Mouse (Mus musculus) cerebellum, postnatal 36 days (tissue): Measurements from ENCODE around the gene Gpc3.

ENCODE experiments used
- DNase-seq, 2 experiments: peaks; one replicate each; pipeline ENCODE4 v3.0.0; 2021 to 2022; ENCODE audit warnings: mixed read lengths in 2 of 2

Gpc3 gene

DNA sequence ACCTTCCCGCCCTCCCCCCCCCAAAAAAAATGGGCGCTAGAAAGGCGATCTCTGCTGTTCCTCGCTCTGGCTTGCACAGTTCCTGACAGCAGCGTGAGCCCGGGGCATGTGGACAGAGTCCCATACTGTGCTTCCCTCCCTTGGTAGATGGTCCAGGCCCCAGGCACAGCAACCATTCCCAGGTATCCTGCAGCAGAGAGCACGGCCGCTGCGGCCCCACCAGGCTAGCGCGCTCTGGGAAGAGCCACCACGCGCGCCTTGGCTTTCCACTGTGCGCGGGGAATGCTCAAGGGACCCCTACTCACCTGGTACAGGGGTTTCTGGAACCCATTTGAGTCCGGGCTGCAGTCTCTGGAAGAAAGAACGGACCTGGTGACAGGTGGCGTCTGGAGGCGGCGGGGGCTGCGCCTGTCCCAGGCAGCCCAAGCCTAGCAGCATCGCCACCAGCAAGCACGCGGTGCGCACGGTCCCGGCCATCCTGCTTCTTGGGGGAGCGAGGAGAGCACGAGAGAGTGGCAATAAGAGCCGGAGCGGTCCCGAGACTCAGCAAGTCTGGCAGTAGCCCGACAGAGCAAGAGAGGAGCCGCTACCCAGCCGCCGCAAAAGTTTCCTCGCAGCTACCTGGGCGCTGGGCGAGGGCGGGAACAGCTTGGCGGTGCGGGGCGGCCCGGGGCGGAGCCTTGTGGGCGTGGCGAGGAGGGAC, at the start of gene Gpc3:
Gene Gpc3, minus strand, starts transcription at position 623 of the 703 bp plus-strand sequence.
- DNase-seq: peak in 1 of 2 experiments; percentile 3

DNA sequence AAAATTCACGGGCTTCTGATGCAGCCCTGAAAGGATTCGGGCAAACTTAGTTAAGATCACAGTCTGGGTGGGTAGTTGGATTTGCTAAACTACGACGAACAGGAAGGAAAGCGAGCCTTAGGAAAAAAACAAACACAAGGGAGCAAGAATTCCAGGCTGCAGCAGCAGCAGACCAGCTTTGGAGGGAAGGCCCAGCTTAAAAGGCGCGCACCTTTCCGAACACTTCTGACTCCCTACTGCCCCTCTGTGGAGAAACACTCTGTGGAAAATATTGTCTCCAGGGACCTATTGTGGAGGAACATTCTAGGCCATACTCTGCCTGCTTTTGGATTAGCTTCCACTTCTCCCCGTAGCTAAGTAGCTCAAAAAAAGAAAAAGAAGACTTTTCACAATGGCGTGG, 38.2 kb upstream of the Gpc3 start:
- peak in 1 of 2 experiments; percentile 5 for DNase-seq

DNA sequence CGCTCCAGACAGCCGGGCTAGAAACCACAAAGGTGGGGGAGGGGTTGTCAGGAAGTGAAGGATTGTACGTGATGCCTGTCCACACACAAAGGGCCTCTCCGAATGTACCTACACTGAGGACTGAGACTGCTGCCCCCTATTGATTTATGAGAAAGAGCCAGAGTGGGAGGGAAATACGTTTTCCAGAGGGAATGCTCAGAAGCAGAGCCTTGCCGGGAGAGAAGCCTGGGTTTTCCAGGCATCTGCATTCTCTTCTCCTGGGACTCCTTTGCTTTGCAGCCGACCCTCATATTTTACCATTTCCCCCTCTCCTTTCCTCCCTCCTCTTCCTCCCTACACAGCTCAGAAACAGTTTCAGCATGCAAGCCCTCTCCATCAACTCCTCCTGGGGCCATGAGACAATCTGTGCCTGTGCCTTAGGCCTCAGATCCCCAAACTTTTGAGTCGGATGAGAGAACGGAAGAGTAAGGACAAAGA, 37.8 kb upstream of the Gpc3 start:
- DNase-seq: no peak

DNA sequence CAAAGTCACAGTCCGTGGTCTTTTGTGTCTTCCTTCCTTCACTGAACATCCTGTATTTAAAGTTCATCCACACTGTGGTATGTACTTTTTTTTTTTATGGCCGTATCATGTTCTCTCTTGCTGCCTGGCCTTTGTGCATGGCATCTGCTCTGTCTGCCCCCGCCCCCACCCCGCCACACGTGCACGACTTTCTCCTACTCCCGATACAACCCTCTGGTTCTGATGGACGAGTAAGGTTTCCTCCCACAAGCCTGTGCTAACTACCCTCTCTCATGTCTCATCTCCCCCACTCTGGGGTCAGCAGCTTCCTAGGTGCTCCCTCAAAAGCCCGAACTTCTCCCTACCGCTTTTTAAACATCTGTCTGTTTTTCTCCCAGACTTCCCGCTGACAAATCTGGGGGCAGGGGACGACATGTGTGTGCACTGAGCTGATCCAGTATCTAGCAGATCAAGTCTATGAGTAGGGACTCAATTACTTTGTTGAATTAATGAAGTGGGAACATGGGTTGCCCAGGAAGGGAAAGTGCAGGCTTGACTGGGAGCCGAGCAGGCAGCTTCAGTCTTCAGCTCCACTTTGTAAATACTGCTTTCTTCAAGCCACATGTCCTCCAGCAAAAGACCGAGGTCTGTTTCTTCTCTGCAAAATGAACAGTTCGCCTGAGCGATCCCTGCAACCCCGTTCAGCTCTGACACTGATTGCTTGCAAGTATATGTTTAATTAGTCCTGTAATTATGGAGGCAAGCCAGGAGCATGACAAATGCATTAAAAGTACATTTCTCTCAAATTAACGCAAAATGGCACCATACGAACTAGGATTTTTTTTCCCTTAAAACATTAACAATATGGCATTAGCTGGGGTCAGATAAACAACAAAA, 35.4 kb upstream of the Gpc3 start:
- DNase-seq: no peak

DNA sequence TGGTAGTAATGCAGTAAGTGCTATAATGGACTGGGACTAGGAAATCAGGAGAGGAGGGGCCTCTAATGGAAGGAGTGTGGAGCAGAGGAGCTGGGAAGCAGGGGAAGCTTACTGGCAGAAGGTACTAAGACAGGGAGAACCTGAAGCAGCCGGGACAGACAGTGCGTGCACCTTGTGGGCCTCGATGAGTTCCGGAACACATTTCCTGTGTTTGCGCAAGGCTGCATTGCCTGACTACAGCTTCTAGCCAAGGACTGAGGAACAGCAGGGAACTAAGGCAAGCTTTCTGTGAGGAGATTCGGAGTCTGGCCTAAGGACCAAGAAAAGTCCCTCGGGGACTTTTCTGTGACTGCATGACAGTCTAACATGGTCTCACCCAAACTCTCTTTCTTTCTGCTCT, 30.6 kb upstream of the Gpc3 start:
- DNase-seq: no peak

DNA sequence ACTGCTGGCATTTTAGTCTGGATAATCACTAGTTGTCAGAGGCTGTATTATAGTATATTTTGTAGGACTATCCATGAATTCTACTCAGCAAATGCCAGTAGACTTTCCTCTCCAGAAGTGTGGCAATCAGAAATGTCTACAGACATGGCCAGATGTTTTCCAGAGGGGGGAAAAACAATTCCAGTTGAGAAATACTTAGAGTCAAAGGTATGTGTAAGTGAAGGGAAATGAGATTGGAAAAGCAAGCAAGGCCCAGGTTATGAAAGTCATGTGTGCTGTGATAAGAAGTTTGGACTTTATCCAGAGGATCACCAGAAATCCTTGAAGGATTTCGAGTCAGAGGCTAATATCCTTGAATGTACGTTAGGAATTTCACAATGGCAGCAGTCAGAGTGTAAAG, 29.6 kb upstream of the Gpc3 start:
- DNase-seq: no peak

DNA sequence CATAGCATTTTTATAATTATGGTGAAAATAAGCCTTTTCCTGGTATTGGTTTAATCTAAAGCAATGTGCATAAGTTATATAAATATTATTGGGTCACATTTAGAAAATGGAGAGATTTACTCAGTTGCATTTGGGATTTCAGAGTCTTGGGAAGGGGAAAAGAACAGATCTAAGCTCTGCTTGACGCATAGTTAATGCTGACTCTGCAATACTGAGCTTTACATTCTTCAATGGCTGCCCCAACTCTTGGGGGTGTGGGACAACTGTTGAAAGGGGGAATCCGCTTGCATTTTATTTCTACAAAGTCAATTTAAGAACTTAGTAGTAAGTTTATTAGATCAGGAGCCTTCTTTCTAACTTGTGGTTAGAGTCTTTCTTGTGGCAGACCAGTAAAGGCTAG, 28.4 kb upstream of the Gpc3 start:
- DNase-seq: no peak

DNA sequence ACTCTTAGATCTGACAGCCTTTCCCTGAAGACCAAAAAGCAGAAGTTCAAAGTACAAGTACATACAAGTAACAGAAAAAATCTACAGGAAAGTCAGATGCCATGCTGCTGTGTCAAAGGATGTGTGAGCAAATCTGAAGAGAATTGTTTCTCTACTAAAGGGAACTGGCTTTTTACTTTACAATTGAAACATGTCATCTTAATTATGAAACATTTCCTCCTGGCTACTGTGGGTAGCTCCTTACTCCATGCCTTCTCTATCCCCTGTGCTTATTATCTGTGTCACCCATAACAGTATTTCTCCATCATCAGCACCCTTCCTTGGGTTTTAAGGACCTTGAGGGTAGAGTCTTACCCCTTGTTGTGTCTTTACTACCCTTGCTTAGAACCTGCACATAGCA, 23.7 kb upstream of the Gpc3 start:
- DNase-seq: no peak

DNA sequence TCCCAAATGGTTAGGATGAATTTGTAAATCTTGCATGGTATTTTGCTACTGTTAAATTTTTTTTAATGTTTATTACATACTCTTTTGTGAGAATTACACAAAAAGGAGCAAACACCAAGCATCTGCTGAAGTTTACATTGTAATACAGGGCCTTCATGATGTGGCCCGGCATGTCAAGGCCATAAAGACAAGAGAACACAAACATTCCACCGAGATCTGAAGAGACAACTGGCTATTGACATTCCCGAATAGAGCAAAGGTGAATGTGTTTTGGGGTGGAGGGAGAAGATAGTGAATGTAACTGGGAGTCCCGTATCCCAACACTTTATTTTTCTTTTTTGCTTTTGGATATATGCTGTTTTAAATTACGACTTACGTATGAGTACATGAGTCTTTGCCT, 20.2 kb upstream of the Gpc3 start:
- no peak for DNase-seq

DNA sequence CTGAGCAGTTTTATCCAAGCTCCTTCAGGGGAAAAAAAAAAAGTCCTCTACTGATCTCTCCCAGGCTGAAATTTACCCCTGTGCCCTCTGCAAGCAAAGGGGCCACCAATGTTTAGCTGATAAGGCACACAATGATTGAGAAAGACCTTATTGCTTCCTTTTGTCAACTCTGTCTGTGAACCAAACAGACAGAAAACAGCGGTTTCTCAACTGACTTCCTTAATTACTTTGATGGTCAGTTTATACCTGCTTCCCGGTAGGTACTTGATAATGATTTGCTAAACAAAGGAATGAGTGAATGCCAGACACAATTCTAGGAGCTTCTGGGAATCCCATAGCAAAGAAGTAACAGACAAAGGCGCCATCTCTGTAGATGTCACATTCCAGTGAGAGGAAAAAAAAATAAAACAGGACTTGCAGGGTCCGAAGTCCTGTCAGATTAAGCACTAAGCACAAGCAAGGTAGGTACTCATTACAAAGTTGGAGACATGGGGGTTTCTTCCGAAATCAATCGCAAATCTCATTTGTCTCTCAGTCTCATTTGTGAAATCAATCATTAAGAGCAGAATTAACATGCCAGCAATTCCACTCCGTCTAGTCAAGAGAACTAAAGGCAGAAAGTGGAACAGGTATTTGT, 19.1 kb upstream of the Gpc3 start:
- no peak for DNase-seq

DNA sequence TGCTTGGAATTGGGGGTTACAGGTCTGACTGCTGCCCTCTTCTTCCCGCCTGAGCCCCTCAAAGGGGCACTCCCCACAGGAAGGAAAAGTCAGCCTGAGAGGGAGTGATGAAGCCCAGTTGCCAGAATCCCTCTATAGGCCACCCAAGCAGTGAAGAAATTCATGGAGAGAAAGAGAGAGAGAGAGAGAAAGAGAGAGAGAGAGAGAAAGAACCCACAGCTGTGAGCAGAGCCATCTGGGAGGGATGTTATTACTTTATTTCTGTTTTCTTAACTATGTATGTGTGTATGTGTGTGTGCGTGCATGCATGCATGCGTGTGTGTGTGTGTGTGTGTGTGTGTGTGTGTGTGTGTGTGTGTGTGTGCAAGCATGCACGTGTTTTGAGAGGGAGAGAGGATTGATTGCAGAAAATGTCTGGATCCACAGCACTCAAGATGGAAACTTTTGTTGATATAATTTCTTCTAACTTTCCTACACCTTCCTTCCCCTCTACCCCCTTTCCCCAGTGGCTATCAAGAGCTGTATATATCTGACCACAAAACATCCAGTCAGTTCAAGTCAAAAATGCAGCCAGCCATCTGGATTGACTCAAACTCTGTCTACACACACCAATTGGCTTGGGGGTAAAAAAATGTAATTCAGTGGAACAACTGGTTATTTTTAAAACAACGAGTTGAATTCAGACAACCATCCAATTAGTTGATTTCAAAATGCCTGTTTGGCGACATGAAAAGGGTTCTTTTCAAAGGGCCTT, 13.4 kb upstream of the Gpc3 start:
- no peak for DNase-seq

DNA sequence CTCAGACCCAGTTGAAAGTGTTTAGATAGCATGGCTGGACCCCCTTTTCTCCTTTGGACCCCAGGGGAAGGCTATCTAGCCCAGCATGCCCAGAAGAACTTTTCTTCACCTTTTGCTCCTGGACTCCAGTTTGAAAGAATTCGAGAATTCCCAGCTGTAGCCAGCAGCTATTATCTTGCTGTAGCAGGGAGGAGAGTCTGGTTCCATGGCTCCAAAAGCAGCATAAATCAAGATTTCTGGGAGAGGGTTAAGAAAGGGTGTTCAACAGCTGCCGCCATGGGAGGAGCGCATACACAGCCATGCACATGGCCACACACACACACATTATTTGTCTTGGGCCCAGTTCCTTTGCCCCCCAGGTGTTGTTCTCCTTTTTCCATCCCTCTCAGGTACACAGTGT, 4.1 kb upstream of the Gpc3 start:
- DNase-seq: no peak

DNA sequence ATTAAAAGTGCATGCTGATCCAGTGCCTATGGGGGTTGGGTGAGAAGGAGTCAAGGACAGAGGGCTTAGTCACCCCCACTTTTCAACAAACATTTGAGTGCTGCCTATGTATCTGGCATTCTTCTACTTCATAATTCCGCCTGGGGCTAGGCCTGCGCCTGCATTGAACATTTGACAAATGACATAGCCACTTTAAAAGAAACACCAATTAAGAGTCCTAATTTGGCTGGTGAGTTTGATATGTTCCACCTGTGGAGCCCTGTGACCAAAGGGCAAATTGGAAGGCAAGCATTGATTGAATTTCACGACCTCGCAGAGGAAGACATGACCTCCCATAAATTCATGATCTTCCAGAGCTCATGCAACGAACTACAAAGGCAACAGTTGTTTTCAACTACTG, 2.4 kb upstream of the Gpc3 start:
- no peak for DNase-seq

DNA sequence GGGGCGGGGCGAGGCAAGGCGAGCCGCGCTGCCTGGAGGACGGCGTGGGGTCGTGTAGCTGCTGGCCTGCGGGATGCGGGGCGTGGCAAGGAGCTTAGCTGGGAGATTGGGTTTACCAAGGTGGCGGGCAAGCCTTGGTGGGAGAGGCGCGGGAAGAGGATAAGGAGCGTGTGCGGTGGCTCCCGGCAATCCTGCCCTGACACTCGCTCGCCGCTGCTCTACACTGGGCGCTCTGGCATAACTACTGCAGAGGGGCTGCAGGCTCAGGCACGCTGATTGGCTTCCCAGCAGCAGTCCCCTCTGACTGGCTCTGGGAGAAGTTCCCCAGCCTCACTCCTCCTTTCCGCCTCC, 256 bp upstream of the Gpc3 start:
- peak in 1 of 2 experiments; percentile 11 for DNase-seq

DNA sequence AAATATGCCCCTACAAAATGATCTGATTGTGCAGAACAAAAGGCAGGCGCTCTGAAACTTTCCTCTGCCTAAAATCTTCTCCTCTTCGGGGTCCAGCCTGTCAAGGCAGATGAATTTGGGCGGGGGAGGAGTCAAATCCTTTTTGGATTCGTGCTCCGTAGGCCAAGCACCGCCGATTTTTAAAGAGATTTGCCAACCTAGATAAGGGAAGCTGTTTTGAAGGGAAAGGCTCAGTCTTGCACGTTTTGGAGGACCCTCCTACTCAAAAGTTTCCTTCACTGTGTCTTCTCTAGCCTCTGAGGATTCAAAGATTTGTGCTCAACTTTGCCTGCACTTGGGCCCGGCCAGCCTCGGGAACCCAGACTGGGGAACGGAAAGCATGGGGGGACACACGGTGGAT, 944 bp downstream of the Gpc3 start:
- DNase-seq: no peak

DNA sequence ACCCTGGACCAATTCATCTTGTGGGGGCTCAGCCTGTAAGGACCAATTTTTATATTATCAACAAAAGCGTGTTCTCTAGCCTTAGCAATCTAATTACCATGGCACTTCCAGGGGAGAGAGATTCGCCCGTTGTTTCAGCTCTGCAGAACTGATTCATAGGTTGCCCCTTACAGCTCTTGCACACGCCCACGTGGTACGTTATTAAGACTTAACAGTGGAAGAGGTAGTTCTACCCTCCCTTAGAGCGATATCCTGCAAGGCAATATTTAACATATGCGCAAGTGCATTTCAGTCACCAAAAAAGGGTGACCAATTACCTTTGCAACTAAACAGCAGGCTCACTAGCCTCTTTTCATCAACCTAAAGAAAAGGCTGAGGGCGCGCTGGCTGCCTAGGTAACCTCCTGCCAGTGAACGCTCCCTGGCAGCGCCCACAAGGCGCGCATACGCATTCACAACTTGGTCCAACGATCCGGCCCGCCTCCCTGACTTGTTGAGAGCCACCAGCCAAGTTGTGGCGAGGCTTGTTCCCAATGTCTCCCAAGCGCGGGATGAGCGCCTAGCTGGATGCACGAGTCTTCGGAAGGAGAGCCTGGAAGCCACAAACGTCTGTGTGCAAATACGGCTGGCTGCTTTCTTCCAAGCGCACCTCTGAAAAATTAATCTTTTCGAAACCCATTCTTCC, 1.6 kb downstream of the Gpc3 start:
- no peak for DNase-seq

DNA sequence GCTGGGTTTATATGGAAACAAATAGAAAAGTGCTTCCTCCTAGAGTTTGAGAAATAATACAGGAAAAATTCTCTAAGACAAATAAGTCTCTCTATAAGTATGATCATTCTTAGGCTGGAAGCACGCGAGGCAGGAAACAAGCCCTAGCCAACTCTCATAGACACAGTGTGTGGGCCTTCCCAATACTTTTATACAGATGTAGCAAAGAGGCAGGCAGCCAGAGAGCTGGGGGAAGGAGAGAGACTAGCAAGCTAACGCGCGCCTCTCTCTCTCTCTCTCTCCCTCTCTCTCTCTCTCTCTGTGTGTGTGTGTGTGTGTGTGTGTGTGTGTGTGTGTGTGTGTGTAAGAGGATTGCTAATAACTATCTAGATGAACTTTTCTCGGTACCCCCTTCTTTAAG, 2.2 kb downstream of the Gpc3 start:
- no peak for DNase-seq

DNA sequence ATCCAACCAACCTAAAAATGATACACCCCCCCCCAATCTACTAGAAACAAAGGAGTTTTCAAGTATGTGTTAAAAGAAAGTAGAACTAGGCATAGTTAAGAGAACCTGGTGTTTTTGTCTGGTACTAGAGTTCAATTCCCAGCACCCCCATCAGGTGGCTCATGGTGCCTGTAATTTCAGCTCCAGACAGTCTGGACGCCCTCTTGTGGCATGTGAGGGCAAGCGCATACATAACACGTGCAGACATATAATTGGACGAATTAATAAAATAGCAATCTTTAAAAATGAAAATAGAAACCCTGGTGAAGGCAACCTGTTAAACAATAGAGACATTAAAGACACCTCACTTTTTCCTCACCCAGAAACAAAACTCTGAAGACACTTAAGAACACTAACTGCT, 10.6 kb downstream of the Gpc3 start:
- no peak for DNase-seq

DNA sequence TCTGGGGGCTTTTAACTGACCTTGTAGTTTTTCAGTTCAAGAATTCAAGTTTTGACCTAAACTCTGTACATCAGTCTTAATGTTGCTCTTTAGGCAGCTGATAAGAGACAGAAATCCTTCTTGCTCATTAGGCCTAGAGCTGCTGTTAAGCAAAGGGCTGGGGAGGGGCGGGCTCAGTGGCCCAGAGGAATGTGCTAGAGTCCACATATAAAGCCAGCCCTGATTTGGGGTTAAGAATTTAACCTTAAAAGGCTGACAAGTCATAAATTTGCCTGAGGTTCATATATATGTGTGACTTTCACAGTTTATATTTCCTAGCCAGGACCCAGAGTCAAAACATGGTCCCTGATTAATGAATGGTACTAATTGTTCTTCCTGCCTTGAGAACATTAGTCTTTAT, 14.5 kb downstream of the Gpc3 start:
- no peak for DNase-seq

DNA sequence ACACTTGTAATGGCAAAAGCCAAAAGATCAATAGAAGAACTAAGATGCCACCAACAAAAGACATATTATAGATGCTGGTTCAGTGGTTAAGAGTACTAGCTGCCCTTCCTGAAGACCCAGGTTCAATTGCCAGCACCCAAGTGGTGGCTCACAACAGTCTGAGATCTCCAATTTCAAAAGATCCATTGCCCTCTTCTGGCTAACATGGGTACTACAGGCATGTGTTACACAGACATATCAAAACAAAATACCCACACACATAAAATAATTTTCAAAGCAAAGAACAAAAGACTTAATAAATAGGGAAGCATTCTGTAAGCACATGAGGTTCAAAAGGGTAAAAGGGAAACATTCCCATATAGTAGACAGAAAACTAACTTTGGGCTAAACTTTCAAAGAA, 26.1 kb downstream of the Gpc3 start:
- no peak for DNase-seq

DNA sequence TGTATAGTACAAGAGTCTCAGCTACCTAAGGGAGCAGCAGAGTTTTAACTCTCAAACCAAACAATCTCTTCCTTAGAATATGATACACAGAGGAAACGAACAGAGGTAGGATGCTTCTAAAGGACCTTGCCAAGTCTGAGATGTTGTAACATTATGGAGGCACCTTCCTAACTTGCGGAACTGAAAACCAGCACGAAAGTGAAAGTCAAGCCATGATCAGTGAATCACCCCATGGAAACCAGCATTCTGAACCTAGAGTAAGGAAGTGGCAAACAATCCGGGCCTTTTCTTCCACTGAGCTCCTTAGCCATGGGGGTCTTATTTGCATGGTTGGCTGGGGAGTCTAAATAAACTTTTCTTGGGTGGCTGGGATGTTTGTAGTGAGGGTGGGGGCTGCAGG, 53.8 kb downstream of the Gpc3 start:
- DNase-seq: no peak

DNA sequence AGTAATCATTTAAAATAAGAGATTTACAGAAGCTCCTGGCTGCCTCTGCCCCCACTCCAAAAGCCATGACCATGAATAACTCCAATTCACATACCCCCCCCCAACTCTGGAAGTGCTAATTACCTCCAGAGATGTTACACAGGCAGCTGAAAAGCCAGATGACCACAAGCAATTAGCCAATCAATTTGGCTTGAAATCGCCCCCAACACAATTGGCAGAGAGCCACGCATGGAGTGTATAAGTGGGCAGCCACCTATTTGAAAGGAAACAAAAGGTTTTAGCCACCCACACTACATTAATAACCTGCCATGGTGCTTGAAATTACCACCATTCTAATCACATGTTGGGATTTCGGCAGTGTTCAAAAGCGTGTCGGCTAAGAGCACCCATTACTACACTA, 55.2 kb downstream of the Gpc3 start:
- DNase-seq: no peak

DNA sequence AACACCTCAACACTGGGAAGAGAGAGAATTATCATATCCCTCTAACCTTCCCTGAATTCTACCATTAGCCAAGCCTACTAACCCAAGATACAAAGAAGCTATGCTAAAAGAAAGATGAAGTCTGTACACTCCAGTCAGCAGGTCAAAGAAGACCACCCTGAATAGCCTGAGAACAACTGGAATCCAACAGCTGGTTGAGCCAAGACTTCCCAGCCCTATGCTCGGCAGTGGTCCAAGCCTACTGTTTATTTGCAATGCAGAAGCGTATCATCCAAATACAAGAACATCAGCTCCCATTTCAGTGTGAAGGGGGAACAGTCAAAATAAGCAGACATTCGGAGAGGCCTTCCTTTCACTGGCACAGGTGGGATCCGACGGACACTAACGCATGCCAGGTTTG, 56.3 kb downstream of the Gpc3 start:
- DNase-seq: no peak
